Mouse (Mus musculus): ENCODE data around the gene Dmrtc2. TPM values are rescaled to one million over a fixed set of nuclear protein-coding genes. Genes with fewer than 3 reads are reported as not detected.

Dmrtc2 gene
- total and polyA plus RNA-seq, 2 experiments from 2014 or later = not detected

DNA sequence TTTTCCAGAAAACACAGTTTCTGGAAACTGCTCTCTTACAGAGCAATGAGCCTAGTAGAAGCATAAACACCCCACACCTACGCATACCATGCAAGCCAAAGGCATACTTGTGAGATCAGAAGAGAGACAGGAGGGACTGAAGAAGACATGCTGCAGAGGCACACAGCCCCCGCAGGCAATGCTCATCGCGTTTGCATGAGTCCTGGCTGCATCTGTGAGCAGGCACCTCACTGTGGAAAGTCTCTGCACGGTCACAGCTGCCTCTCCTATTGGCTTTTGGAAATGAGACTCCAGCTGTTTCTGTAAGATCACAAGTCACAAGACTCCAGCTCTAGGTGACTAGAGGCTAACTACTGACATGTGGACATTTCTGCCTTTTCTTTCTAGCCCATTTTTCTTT lies 19.7 kb upstream of the Dmrtc2 start:
- 9% methylated on average over 5 of the region's 5 CpGs for WGBS
- Histone ChIP-seq H3K4me3 (ENCODE audit: low read depth, low read length) (no peak overlapping the region), H3K27me3 (ENCODE audit: control insufficient read depth, insufficient read depth, low read length) (no peaks in the 10 kb centered on the region), H3K4me2 (ENCODE audit: low read depth, low read length) (no peak overlapping the region), H3K27ac (ENCODE audit: low read depth) (no peak overlapping the region), H3K9me3 (replicated peaks; ENCODE audit: control insufficient read depth, low read length) (no peaks in the 10 kb centered on the region), H3K4me1 (ENCODE audit: control insufficient read depth, insufficient read depth) (no peaks in the 10 kb centered on the region), H3K36me3 (replicated peaks; ENCODE audit: control insufficient read depth, insufficient read depth, low read length) (no peaks in the 10 kb centered on the region), H3K9ac (replicated peaks; ENCODE audit: low read depth, low read length) (no peak overlapping the region)
- no peak for DNase-seq (ENCODE audit: low spot score)
- no peak for TF ChIP-seq CTCF (IDR thresholded peaks at IDR 0.05; ENCODE audit: low read depth)
- no peak for TF ChIP-seq EP300 (IDR thresholded peaks at IDR 0.05; ENCODE audit: low read depth)
- ATAC-seq (ENCODE audit: insufficient read depth, low read depth) = no peak

DNA sequence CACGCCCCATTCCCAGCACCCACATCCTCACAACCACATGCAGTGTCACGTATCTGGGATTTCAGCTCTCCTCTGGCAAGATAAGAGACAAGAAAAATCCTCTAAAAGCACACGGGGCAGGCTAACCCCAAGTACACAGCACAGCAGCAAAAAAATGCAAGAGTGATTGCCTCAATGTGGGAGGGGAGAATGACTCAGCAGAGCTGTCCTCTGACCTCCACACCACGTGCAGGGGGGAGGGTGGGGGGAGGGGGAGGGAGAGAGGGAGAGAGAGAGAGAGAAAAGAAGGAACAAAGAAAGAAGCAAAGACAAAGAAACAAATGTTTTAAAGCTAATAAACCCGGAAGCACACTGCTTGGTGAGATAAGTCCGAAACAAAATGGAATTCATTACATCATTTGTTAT lies 19.0 kb upstream of the Dmrtc2 start:
- no peak for DNase-seq (ENCODE audit: low spot score)
- H3K27ac ChIP-seq (ENCODE audit: low read depth) = no peak overlapping the region
- H3K4me2 ChIP-seq (ENCODE audit: low read depth, low read length) = no peak overlapping the region
- no peak overlapping the region for H3K9ac ChIP-seq (replicated peaks; ENCODE audit: low read depth, low read length)
- no peaks in the 10 kb centered on the region for H3K9me3 ChIP-seq (replicated peaks; ENCODE audit: control insufficient read depth, low read length)
- no peaks in the 10 kb centered on the region for H3K27me3 ChIP-seq (ENCODE audit: control insufficient read depth, insufficient read depth, low read length)
- H3K4me1 ChIP-seq (ENCODE audit: control insufficient read depth, insufficient read depth) = no peaks in the 10 kb centered on the region
- 23% methylated on average over 6 of the region's 6 CpGs for WGBS
- TF ChIP-seq CTCF (IDR thresholded peaks at IDR 0.05; ENCODE audit: low read depth) (no peak), EP300 (IDR thresholded peaks at IDR 0.05; ENCODE audit: low read depth) (no peak)
- no peak overlapping the region for H3K4me3 ChIP-seq (ENCODE audit: low read depth, low read length)
- H3K36me3 ChIP-seq (replicated peaks; ENCODE audit: control insufficient read depth, insufficient read depth, low read length) = no peaks in the 10 kb centered on the region
- ATAC-seq (ENCODE audit: insufficient read depth, low read depth) = no peak

DNA sequence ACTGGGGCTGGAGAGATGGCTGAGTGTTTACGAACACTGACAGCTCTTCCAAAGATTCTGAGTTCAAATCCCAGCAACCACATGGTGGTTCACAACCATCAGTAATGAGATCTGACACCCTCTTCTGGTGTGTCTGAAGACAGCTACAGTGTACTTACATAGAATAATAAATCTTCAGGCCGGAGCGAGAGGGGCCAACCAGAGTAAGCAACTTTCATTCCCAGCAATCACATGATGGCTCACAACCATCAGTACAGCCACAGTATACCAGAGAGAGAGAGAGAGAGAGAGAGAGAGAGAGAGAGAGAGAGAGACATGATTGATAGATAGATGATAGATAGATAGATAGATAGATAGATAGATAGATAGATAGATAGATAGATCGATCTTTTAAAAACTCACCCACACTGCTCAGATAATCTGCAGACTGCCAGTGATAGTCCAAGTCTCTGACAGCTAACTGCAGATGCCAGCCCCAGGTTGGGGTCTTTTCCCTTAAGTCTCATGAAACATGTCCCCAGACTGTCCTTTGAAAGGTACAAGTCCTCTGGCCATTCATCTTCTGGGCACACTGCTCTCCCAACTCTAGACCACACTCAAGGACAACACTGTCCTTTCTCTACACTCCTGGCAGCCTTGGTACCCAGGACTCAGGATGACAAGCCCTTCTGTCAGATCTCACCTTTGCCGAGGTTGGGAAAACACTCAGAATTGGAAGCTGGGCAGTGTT lies 18.1 kb upstream of the Dmrtc2 start:
- H3K4me3 ChIP-seq (ENCODE audit: low read depth, low read length) = no peak overlapping the region
- no peaks in the 10 kb centered on the region for H3K9me3 ChIP-seq (replicated peaks; ENCODE audit: control insufficient read depth, low read length)
- no peaks in the 10 kb centered on the region for H3K27me3 ChIP-seq (ENCODE audit: control insufficient read depth, insufficient read depth, low read length)
- H3K27ac ChIP-seq (ENCODE audit: low read depth) = no peak overlapping the region
- TF ChIP-seq CTCF (IDR thresholded peaks at IDR 0.05; ENCODE audit: low read depth) = no peak
- TF ChIP-seq EP300 (IDR thresholded peaks at IDR 0.05; ENCODE audit: low read depth) = no peak
- no peaks in the 10 kb centered on the region for H3K36me3 ChIP-seq (replicated peaks; ENCODE audit: control insufficient read depth, insufficient read depth, low read length)
- H3K4me1 ChIP-seq (ENCODE audit: control insufficient read depth, insufficient read depth) = no peaks in the 10 kb centered on the region
- no peak overlapping the region for H3K4me2 ChIP-seq (ENCODE audit: low read depth, low read length)
- no peak overlapping the region for H3K9ac ChIP-seq (replicated peaks; ENCODE audit: low read depth, low read length)
- 72% methylated on average over 5 of the region's 5 CpGs for WGBS
- DNase-seq (ENCODE audit: low spot score) (no peak), ATAC-seq (ENCODE audit: insufficient read depth, low read depth) (no peak)

DNA sequence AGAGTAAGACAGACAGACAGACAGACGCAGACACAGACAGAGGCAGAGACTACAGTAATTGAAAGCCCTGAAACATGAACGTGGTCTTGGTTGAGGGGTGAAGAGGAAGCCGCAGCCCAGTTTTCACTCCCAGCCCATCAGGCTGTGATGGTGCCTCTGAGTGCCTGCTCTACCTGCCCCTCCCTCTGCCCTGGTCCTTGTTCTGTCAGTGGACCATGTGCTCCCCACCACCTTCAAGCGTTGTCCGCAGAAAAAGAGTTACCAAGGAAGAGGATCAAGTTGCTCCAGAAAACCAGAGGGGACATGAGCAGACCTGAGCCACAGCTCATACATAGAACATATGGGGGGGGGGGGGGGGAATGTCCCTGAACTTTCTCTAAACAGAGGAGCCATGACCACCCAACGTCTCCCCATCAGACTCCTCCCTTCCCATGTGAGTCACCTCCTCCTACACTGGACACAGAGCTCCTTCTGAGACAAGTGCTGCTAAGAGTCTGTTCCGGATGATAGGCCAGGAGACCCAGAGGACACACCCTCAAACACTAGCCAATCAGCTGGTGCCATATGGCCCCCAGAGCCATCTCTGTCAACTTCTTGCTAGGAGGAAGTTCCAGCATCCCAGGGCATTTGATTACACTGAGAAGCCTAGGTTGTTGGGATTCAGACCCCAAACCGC lies 17.2 kb upstream of the Dmrtc2 start:
- no peak for DNase-seq (ENCODE audit: low spot score)
- TF ChIP-seq CTCF (IDR thresholded peaks at IDR 0.05; ENCODE audit: low read depth) = no peak
- no peak for TF ChIP-seq EP300 (IDR thresholded peaks at IDR 0.05; ENCODE audit: low read depth)
- H3K4me2 ChIP-seq (ENCODE audit: low read depth, low read length) = no peak overlapping the region
- no peaks in the 10 kb centered on the region for H3K36me3 ChIP-seq (replicated peaks; ENCODE audit: control insufficient read depth, insufficient read depth, low read length)
- H3K27ac ChIP-seq (ENCODE audit: low read depth) = no peak overlapping the region
- no peaks in the 10 kb centered on the region for H3K9me3 ChIP-seq (replicated peaks; ENCODE audit: control insufficient read depth, low read length)
- WGBS = 64% methylated on average over 8 of the region's 8 CpGs
- no peaks in the 10 kb centered on the region for H3K27me3 ChIP-seq (ENCODE audit: control insufficient read depth, insufficient read depth, low read length)
- no peak for ATAC-seq (ENCODE audit: insufficient read depth, low read depth)
- H3K4me3 ChIP-seq (ENCODE audit: low read depth, low read length) = no peak overlapping the region
- no peaks in the 10 kb centered on the region for H3K4me1 ChIP-seq (ENCODE audit: control insufficient read depth, insufficient read depth)
- no peak overlapping the region for H3K9ac ChIP-seq (replicated peaks; ENCODE audit: low read depth, low read length)

DNA sequence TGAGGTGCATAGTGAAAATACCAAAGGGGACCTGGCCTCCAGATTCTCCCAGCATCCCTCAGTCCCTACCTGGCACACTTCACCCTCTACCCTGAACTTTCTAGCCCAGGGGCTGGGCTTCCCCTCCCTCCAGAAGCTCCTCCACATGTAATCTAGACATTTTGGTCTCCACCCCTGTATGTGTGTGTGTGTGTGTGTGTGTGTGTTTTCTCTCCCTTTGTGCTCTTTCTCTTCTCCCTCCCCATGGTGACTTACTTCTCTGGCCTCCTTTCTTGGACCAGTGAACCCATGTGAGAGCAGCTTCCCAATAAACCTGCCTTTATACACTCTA lies 16.7 kb upstream of the Dmrtc2 start:
- Histone ChIP-seq H3K36me3 (replicated peaks; ENCODE audit: control insufficient read depth, insufficient read depth, low read length) (no peaks in the 10 kb centered on the region), H3K27ac (ENCODE audit: low read depth) (no peak overlapping the region), H3K9ac (replicated peaks; ENCODE audit: low read depth, low read length) (no peak overlapping the region), H3K4me1 (ENCODE audit: control insufficient read depth, insufficient read depth) (no peaks in the 10 kb centered on the region), H3K4me2 (ENCODE audit: low read depth, low read length) (no peak overlapping the region), H3K9me3 (replicated peaks; ENCODE audit: control insufficient read depth, low read length) (no peaks in the 10 kb centered on the region), H3K4me3 (ENCODE audit: low read depth, low read length) (no peak overlapping the region), H3K27me3 (ENCODE audit: control insufficient read depth, insufficient read depth, low read length) (no peaks in the 10 kb centered on the region)
- DNase-seq (ENCODE audit: low spot score) (no peak), ATAC-seq (ENCODE audit: insufficient read depth, low read depth) (no peak)
- no peak for TF ChIP-seq CTCF (IDR thresholded peaks at IDR 0.05; ENCODE audit: low read depth)
- no peak for TF ChIP-seq EP300 (IDR thresholded peaks at IDR 0.05; ENCODE audit: low read depth)

GRCm38 (mm10) chr7:24853695-24854094 lies 16.2 kb upstream of the Dmrtc2 start:
- Histone ChIP-seq H3K9me3 (replicated peaks; ENCODE audit: control insufficient read depth, low read length) (no peaks in the 10 kb centered on the region), H3K4me1 (ENCODE audit: control insufficient read depth, insufficient read depth) (no peaks in the 10 kb centered on the region), H3K36me3 (replicated peaks; ENCODE audit: control insufficient read depth, insufficient read depth, low read length) (no peaks in the 10 kb centered on the region), H3K4me3 (ENCODE audit: low read depth, low read length) (no peak overlapping the region), H3K27ac (ENCODE audit: low read depth) (no peak overlapping the region), H3K9ac (replicated peaks; ENCODE audit: low read depth, low read length) (no peak overlapping the region), H3K4me2 (ENCODE audit: low read depth, low read length) (no peak overlapping the region), H3K27me3 (ENCODE audit: control insufficient read depth, insufficient read depth, low read length) (no peaks in the 10 kb centered on the region)
- ATAC-seq (ENCODE audit: insufficient read depth, low read depth) (no peak), DNase-seq (ENCODE audit: low spot score) (no peak)
- TF ChIP-seq CTCF (IDR thresholded peaks at IDR 0.05; ENCODE audit: low read depth) (no peak), EP300 (IDR thresholded peaks at IDR 0.05; ENCODE audit: low read depth) (no peak)
- WGBS = 25% methylated on average over 7 of the region's 7 CpGs

All from heart, postnatal 0 days (tissue).